Mouse (Mus musculus) R1 (cell line): ENCODE results near the gene Astl.

Experiments
- DNase-seq: peaks from one replicate; pipeline ENCODE4 v3.0.0-alpha.2; 2018; ENCODE audit warnings: low read depth, low spot score

Gene Astl

GRCm38 (mm10) chr2:127367126-127367820 is 28.8 kb downstream of the Astl start:
- DNase-seq: no peak

- DNase-seq: no peak
Observed at GRCm38 (mm10) chr2:127369703-127370376, 31.4 kb downstream of the Astl start.

GRCm38 (mm10) chr2:127370561-127371483 is 32.4 kb downstream of the Astl start:
- no peak for DNase-seq

- no peak for DNase-seq
Observed at GRCm38 (mm10) chr2:127371484-127371861, 33.0 kb downstream of the Astl start.

- no peak for DNase-seq
Observed at GRCm38 (mm10) chr2:127372082-127372481, 33.6 kb downstream of the Astl start.

- no peak for DNase-seq
Observed at GRCm38 (mm10) chr2:127374131-127374530, 35.7 kb downstream of the Astl start.

GRCm38 (mm10) chr2:127375087-127375486 is 36.6 kb downstream of the Astl start:
- DNase-seq: no peak

GRCm38 (mm10) chr2:127375759-127376341 is 37.4 kb downstream of the Astl start:
- DNase-seq: peak; percentile 52

- no peak for DNase-seq
Observed at GRCm38 (mm10) chr2:127376423-127377051, 38.1 kb downstream of the Astl start.

- DNase-seq: peak; percentile 21
Observed at GRCm38 (mm10) chr2:127377942-127378610, 39.6 kb downstream of the Astl start.

- peak; percentile 18 for DNase-seq
Observed at GRCm38 (mm10) chr2:127378611-127378990, 40.2 kb downstream of the Astl start.

GRCm38 (mm10) chr2:127379250-127379649 is 40.8 kb downstream of the Astl start:
- DNase-seq: no peak

- no peak for DNase-seq
Observed at GRCm38 (mm10) chr2:127383881-127384280, 45.4 kb downstream of the Astl start.

GRCm38 (mm10) chr2:127387521-127387920 is 49.1 kb downstream of the Astl start:
- DNase-seq: no peak

- no peak for DNase-seq
Observed at GRCm38 (mm10) chr2:127390352-127390751, 51.9 kb downstream of the Astl start.

GRCm38 (mm10) chr2:127390846-127391245 is 52.4 kb downstream of the Astl start:
- DNase-seq: no peak

- no peak for DNase-seq
Observed at GRCm38 (mm10) chr2:127391323-127391722, 52.9 kb downstream of the Astl start.

GRCm38 (mm10) chr2:127394606-127395161 is 56.2 kb downstream of the Astl start:
- DNase-seq: no peak

- no peak for DNase-seq
Observed at GRCm38 (mm10) chr2:127398738-127399137, 60.3 kb downstream of the Astl start.
